Mouse (Mus musculus): Measurements from ENCODE around the gene Trpm5. TPM values are rescaled to one million over a fixed set of nuclear protein-coding genes. Genes with fewer than 3 reads are reported as not detected.

The Trpm5 gene
- total RNA-seq (2021): under 1 TPM; 0.21 to 0.26 TPM

DNA sequence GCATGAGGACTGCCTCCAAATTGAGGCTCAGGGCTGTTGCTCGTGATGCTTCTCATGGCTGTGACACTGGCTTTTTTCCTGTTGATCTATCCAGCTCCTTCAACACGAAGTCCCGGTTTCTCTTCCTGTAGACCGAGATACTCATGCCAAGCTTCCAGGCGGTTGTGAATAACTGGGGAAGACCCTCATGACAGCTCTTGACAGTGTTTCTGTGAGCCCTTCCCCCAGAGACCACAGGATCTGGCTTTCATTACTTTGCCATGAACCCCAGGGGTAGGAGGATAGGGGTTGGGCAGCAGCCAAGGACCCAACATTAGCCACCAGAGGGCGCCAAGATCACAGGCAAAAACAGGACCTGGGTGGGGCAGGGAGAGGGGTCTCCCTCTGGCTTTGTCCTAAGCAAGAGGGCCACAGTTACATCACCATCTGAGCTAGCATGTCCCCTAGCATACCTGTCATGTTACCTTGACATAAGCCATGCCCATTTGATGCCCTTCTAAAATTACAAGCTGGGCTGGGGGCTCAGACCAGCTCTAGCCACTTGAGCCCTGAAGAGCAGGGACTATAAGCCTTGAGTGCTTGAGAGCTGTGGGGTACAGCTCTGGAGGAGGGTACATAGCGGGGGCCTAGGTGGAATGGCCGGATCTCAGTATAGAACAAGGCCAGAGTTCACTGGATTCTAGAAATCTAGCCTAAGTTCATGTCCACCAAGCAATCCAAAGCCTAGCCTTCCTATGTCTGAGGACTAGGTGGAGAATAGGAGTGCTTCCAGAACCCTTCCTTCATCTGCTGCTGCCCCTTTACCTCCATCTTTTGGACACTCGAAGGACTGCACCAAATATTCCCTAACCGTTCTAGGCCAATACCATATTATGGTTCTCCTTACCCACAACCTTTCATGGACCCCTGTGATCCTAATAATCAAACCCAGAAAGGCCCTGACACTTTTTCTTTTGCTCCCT, at the start of gene Trpm5:
Trpm5 (minus strand) TSS at position 51 of the 962 bp plus-strand sequence.
- DNase-seq (ENCODE audit: extremely low spot score in 1 of 2, low spot score in 2 of 2): peak in 1 of 2 experiments; percentile 72
- intact Hi-C loops (cut with DNase I): no loop called here

DNA sequence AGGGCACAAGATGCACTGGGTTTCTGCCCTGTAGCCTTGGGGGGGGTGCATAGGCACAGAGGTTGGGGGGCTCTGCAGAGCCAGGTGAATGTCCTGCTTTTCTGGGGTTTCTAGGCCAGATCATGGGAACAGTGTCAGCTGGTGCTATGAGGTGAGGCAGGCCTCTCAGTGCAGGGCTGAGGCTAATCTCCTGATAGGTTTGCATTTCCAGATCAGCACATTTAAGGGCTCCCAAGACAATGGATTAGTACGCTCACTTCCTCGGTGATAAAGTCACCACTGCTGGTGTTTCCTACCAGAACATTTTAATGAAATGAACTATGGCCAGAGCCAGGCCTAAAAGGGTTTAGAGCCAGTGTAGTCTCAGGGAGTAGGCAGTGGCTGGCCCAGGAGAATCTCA, 48.2 kb upstream of the Trpm5 start:
- no peak for DNase-seq (ENCODE audit: extremely low spot score in 1 of 2, low spot score in 2 of 2)
- intact Hi-C loops (cut with DNase I): no loop called here

DNA sequence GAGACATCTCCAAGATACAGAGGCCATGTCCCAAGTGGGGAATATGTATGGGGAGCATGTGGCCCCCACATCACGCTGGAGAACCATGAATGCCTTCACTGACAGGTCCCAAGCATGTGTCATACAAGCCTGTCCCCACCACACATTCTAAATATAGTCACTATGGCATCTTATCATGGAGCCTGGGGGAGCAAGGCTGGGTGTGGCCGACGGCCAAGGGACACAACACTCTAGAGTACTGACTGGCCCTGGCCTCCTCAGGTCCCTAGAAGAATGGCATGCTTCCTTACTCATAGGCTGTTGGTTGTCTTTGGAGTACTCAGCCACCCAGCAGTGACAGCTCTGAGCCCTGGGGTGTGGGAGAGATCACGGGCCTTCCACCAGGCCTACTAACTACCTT, 45.5 kb upstream of the Trpm5 start:
- intact Hi-C loops (cut with DNase I): loop anchor here (5.0 kb wide), 1 partner anchor 248 kb away; no protein-coding TSS in a partner anchor
- no peak for DNase-seq (ENCODE audit: extremely low spot score in 1 of 2, low spot score in 2 of 2)

DNA sequence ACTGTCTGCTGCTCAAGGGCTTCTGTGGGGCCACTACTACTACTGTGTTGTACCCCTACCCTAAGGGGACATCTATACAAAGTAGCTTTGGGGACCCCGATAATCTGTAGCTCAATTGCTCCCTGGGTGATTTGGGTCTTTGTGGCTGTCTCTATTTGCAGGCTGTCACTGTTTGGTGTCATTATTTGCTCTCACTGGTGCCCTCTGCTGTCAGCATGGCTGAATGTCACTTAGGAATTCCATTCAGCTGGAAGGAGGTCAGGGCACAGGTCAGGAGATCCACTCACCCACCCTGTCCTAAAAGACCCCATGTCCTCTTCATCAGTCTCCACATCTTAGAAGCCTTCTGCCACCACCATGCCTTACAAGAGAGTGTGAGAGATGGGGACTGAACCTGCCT, 44.3 kb upstream of the Trpm5 start:
- intact Hi-C loops (cut with DNase I): loop anchor here (5.0 kb wide), 1 partner anchor 246 kb away; no protein-coding TSS in a partner anchor
- peak in 1 of 2 experiments; percentile 54 for DNase-seq (ENCODE audit: extremely low spot score in 1 of 2, low spot score in 2 of 2)

DNA sequence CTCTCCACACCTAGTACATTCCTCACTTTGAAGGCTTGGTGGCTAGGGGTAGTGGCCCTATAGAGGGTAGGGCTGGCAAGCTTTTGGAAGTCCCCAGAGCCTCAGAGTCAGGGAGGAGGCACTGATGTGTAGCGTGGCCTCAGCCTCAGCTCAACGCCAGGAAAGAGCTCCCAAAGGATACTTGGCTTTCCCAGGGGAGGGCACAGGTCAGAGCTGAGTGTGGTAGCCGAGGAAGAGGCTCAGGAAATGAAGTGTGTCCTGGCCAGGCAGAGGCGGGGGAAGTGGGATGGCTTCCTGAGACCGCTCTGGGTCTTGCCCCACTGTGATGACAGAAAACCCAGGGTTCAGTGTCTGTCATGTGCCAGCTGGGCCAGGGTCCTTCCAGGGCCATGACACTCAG, 42.1 kb upstream of the Trpm5 start:
- intact Hi-C loops (cut with DNase I): loop anchor here (5.0 kb wide), 1 partner anchor 244 kb away; no protein-coding TSS in a partner anchor
- peak in 1 of 2 experiments; percentile 47 for DNase-seq (ENCODE audit: extremely low spot score in 1 of 2, low spot score in 2 of 2)

DNA sequence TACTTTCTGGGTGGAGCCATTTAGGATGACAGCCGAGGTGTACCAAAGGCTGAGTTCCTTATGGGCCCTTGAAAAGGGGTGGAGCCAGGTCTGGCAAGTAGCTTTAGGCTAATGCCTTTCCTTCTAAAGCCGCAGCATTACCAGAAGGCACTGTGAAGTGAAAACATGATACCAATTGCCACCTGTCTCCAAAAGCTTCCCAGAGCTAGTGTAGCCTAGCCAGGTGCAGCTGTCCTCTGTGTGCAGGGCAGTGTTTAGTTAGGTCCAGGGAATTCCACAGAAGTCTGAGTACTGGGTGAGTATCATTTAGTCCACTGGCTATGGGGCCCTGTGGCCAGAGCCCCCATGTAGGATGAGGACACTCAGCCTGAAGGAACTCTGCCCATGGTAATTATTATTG, 41.7 kb upstream of the Trpm5 start:
- intact Hi-C loops (cut with DNase I): loop anchor here (5.0 kb wide), 1 partner anchor 244 kb away; no protein-coding TSS in a partner anchor
- DNase-seq (ENCODE audit: extremely low spot score in 1 of 2, low spot score in 2 of 2): no peak

DNA sequence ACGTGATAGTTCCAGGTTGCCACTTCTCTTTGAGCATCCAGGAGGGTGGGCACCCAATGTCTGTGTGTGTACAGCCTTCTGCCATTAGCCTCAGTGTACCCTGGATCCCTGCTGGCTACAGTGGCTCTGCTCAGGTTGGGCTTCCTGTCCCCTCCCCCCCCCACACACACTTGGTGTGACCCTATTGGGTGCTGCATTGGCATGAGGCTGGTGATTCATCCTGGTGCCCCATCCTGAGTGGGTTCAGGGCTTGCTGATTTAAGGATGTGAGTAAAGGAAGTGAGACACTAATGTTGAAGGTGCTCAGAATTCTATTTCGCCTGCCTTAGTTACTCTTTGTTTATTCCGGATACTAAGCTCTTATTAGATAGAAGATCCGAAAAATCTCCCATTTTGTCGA, 38.4 kb upstream of the Trpm5 start:
- intact Hi-C loops (cut with DNase I): no loop called here
- DNase-seq (ENCODE audit: extremely low spot score in 1 of 2, low spot score in 2 of 2): no peak

DNA sequence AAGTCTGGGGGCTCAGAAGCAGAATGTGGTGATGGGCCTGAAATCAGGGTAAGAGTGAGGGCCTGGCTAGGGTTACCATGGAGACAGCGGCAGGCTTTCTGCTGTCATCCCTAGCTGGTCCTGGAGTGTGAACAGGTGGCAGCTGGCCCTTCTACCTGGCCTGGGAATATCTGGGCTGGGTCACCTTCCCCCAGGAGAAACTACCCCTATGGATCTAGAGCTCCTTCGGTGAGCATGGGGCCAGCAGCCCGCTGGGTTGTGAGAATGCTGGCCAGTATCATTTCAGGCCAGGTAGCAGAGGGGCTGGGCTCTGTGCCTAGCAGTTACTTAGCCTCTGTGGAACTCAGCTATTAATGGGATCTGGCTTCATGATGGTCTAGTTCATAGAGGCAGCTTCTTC, 30.5 kb upstream of the Trpm5 start:
- intact Hi-C loops (cut with DNase I): no loop called here
- no peak for DNase-seq (ENCODE audit: extremely low spot score in 1 of 2, low spot score in 2 of 2)

DNA sequence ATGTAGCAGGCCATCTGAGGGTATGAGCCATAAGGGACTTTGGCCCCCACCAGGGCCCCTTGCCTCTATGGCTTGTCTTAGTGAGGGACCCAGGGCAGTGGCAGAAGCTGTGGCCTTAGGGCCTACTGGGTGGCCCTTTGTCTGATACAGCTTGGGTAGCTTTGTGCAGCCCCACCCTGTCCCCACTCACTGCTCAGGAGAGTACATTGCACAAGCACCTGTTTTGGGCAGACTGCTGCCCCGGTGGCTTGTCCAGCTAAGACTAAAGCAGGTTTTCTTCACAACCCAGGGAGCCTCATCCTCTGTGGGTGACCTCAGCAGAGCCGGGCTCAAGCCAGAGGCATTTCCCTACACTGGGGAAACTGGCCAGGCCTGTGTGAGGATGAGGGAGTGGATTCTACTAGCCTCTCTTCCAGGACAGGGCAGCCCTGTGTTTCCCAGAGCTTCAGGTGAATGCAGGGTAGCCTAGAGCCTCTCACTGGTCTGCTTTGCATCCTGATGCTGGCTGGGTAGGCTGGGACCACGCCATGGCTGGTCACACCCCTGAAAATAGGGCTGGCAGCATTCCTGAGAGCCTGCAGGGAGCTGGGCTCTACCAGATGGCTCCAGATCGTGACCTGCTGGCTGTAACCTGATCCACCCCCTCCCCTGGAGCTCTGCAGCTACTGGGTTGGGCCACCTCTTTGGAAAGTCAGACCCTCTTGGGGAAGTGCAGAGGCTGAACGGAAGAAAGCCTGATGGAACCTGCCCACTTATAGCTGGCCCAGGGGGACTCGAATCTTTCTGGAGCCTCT, 29.6 kb upstream of the Trpm5 start:
- intact Hi-C loops (cut with DNase I): no loop called here
- peak in 1 of 2 experiments; percentile 60 for DNase-seq (ENCODE audit: extremely low spot score in 1 of 2, low spot score in 2 of 2)

DNA sequence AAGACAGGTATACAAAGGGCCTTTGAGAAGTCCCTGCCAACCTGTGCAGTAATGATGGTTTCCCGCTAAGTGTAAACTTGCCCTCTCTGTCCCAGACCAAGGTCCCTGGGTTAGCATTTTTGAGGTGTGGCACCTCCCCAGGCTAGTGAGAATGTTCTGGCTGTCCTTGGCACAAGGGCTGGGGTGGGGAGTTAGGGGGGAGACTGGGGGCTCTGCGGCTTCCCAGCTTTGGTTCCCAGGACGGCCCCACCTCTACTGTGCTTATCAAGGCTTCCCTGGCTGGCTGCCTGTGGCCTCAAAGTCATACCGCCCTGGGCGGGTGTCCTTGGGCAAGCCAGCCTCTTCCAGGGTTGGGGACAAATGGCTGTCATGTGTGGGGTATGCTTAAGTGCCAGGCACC, 27.7 kb upstream of the Trpm5 start:
- intact Hi-C loops (cut with DNase I): no loop called here
- no peak for DNase-seq (ENCODE audit: extremely low spot score in 1 of 2, low spot score in 2 of 2)

DNA sequence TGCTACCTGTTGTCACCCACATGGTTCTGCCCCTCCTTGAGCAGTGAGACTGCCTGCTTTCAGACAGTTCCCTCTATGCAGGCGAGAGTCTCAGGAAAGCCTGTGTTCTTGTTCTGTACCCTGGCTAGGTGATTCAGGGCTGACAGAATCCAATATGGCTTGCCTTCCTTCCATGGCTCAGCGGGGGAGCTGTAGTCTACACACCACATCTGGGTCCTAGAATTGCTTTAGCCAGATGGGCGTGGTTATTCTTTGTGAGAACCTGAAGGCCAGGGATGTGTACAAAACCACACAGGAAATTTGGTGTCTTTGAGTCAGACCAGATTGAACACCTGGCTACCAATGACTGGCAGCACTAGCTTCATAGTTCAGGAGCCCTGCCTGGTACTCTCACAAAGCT, 25.4 kb upstream of the Trpm5 start:
- no peak for DNase-seq (ENCODE audit: extremely low spot score in 1 of 2, low spot score in 2 of 2)
- intact Hi-C loops (cut with DNase I): no loop called here

DNA sequence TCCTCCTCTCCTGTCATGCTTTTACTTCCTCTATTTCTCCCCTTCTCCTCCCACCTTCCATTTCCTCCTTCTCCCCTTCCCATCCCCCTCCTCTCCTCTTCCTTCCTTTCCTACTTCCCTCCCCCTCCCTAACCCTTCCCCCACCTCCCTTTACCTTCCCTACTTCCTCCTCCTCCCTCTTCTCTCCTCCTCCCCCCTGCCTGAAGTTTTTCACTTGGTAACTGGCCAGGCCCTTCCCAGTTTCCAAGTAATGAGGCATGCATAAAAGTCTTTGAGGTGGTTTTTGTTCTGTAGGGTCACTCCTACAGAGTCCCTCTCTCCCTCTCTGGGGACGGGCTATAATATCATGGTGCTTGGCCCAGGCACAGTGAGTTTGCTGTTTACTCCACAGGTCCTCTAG, 25.0 kb upstream of the Trpm5 start:
- intact Hi-C loops (cut with DNase I): no loop called here
- DNase-seq (ENCODE audit: extremely low spot score in 1 of 2, low spot score in 2 of 2): no peak

DNA sequence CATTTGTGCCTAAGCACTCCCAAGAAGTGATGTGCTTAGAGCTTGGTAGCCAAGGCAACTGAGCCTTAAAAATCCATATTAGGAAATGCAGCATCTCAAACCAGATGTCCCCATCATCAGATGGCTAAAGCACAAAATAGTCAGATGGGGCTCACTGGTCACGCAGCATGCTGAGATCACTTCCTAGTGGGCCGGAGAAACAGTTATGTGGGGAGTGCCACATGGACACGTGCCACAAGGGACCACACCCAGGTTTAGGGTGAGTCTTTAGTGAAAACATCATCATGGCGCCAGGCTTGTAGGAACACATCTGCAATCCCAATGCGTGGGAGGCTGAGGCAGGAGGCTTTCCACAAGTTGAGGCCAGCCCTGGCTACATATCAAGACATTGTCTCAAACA, 22.1 kb upstream of the Trpm5 start:
- intact Hi-C loops (cut with DNase I): no loop called here
- DNase-seq (ENCODE audit: extremely low spot score in 1 of 2, low spot score in 2 of 2): no peak

DNA sequence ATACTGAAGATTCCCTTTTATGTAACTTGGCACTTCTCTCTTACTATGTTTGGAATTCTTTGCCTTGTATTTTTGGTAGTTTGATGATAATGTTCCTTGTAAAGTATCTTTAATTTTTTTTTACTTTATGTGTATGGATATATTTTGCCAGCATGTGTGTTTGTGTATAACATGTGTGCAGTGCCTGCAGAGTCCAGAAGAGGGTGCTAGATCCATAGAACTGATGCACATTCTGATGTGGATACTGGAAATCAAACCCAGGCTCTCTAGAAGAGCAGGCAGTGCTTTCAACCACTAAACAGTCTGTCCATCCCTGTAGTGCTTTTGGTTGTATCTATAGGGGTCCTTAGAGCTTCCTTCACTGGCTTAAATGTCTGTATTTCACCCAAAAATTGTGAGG, 20.3 kb upstream of the Trpm5 start:
- no peak for DNase-seq (ENCODE audit: extremely low spot score in 1 of 2, low spot score in 2 of 2)
- intact Hi-C loops (cut with DNase I): no loop called here

DNA sequence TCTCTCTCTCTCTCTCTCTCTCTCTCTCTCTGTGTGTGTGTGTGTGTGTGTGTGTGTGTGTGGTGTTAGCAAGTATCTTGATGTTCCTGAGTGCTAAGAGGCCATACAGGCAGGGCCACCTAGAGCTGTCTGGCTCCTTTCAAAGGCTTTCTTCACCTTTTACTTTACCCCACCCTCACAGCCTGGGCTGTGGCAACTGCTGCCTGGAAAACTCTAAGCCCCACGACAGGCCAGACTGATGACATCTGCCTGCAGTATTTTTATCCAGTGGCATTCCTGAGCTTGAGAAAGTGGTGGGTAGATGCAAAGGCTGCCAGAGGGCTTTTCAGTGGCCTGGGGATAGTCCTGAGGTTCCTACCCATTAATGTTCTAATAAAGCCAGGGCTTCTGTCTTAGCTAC, 18.0 kb upstream of the Trpm5 start:
- DNase-seq (ENCODE audit: extremely low spot score in 1 of 2, low spot score in 2 of 2): no peak
- intact Hi-C loops (cut with DNase I): no loop called here

DNA sequence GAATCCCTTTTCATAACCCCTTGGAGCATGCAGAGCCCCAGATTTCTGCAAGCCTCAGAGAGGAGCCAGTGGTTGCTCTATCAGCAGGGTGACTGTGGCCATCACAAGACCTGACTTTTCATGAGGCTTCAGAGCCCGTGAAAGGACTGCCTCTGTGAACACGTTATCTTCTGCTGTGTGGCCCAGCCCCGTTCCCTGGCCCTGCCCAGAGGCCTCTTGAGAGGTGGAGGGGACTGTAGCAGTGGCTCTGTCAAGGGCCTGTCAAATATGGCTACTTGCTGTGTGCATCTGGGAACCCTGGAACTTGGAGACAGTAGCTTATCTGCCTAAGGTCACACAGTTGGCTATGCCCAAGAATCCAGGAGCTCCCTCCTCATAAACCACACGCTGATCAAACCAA, 17.3 kb upstream of the Trpm5 start:
- no peak for DNase-seq (ENCODE audit: extremely low spot score in 1 of 2, low spot score in 2 of 2)
- intact Hi-C loops (cut with DNase I): no loop called here

DNA sequence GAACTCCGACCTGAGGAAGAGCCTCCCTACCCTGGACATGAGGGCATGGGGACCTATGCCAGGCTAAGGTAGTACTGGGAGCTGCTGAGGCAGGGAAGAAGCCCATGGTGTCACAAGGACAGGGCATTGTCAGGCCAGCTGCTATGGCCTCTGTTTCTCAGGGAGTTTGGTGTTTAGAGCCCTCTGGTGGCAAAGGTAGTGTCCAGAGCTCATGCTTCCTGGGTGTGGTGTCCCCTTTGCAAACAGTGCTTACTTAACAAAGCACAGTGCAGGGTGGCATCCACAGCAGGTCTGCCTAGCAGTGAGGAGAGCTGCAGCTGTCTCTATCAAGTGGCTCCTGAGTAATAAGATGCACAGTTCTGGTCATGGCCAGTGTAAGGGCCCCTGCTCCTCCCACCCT, 16.4 kb upstream of the Trpm5 start:
- DNase-seq (ENCODE audit: extremely low spot score in 1 of 2, low spot score in 2 of 2): no peak
- intact Hi-C loops (cut with DNase I): no loop called here

DNA sequence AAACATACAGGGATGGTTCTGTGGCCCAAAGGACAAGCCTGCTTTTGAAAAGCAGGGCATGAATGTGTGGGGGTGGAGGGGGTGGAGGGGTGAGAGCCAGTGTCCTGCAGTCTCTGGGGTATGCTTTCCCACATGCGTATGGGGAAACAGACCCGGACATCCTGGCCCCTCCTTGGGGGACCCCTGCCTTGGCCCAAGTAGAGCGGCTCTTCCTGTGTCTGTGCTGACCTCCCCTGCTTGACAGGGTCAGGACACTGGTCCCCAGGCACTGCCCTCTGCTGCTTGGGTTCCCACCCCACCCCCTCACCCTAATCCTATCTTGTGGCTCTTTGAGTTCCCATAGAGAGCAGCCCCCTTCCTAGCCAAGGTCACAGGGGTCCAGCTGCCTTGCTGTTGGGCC, 15.3 kb upstream of the Trpm5 start:
- intact Hi-C loops (cut with DNase I): no loop called here

DNA sequence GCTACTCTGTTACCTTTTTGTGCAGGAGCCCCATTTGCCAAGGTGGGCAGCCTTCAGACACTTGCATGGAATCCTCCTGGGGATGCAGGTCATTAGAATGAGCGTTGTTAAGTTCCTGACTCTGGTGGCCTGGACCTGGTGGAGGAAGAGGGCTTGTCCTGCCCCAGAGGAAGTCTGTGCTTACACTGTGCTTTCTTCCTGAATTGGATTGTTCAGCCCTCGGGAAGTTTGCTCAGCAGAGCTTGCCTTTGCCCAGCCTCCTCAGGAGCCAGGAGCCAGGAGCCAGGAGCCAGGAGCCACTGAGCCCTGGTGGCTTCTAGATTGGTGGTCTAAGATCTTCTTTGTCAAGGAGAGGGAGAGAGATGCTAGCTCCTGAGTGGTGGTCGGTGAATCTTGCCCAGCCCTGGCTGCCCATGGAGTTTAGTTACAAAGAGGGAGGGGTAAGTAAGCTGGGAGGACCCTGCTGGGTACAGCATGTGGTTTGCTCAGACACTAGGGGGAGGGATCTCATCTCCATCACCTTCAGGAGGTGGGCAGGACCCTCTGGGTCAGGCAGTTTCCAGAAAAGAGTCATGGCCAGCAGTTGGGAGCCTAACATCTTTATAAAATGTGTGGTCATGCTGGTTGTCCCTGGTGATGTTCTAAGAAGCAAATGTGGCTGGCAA, 14.7 kb upstream of the Trpm5 start:
- intact Hi-C loops (cut with DNase I): no loop called here

More for the DNA sequence above, 15.3 kb upstream of the Trpm5 start:
- DNase-seq (ENCODE audit: extremely low spot score in 1 of 2, low spot score in 2 of 2): no peak

More for the DNA sequence above, 14.7 kb upstream of the Trpm5 start:
- peak in 1 of 2 experiments; percentile 42 for DNase-seq (ENCODE audit: extremely low spot score in 1 of 2, low spot score in 2 of 2)
